7 mouse cellular contexts compared by ENCODE assay signal in the genomic region with DNA sequence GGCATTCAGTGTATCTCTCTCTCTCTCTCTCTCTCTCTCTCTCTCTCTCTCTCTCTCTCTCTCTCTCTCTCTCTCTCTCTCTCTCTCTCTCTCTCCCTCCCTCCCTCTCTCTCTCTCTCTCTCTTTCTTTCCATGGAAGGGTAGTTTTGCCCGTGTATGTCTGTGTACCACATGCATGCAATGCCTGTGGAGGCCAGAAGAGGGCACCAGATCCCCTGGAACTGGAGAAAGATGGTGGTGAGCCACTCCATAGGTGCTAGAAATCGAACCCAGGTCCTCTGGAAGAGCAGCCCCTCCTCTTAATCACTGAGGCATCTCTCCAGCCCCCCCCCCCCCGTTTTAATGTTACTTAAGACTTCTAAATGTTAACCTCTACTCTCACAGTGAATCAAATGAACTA. TPM values are rescaled to one million over a fixed set of nuclear protein-coding genes. Genes with fewer than 3 reads are reported as not detected.
DNase-seq lines count a peak whose midpoint lies in the region; ATAC-seq and TF ChIP-seq lines count a peak whose summit lies in the region.
"Not testable (repeated sequence)": the region's sequence is repeated elsewhere in the genome, so short reads cannot be mapped to it uniquely, and the experiment has no call there.

No protein-coding gene starts in this region.

- peak; percentile 28 for DNase-seq in CD4-positive, CD25-positive, alpha-beta regulatory T cell, adult 2 months (ENCODE audit: low read depth, low spot score)
- peak; percentile 39 for DNase-seq in R1 (ENCODE audit: low read depth, low spot score)
- DNase-seq in hindbrain, embryonic 11.5 days (ENCODE audit: low spot score), result peak; percentile 16
- DNase-seq in left cerebral cortex, adult 2 months (ENCODE audit: extremely low spot score in 1 of 2, low spot score in 2 of 2); lung, postnatal 0 days (ENCODE audit: low spot score); spleen, adult 2 months (ENCODE audit: low read depth in 1 of 2, low spot score in 2 of 2): not testable (repeated sequence)

- not testable (repeated sequence) for H3K36me3 ChIP-seq in hindbrain, embryonic 11.5 days (ENCODE audit: control insufficient read depth, insufficient read depth, low read length); lung, postnatal 0 days (ENCODE audit: insufficient read depth, low read length); spleen, adult 2 months (ENCODE audit: control insufficient read depth, insufficient read depth, low read length)

- not testable (repeated sequence) for TF ChIP-seq POLR2A in spleen, adult 2 months (IDR thresholded peaks at IDR 0.05; ENCODE audit: low read depth, low read length)

- H3K4me2 ChIP-seq in hindbrain, embryonic 11.5 days (replicated peaks; ENCODE audit: low read depth, low read length); lung, postnatal 0 days (replicated peaks; ENCODE audit: low read depth, low read length): not testable (repeated sequence)

- not testable (repeated sequence) for H3K9me3 ChIP-seq in hindbrain, embryonic 11.5 days (ENCODE audit: control insufficient read depth, low read length); lung, postnatal 0 days (ENCODE audit: low read length)

- peak; percentile 21 for TF ChIP-seq CTCF in left cerebral cortex, adult 2 months (IDR thresholded peaks at IDR 0.05)
- TF ChIP-seq CTCF in lung, postnatal 0 days (IDR thresholded peaks at IDR 0.05), result peak; percentile 65
- TF ChIP-seq CTCF in spleen, adult 2 months (IDR thresholded peaks at IDR 0.05; ENCODE audit: extremely low read depth, insufficient read depth, insufficient read length, insufficient replicate concordance), result peak; percentile 35; the same call in 1 of the 2 replicates

- H3K27ac ChIP-seq in hindbrain, embryonic 11.5 days (ENCODE audit: low read depth, low read length); left cerebral cortex, adult 2 months; lung, postnatal 0 days (ENCODE audit: low read length); spleen, adult 2 months (ENCODE audit: insufficient read depth, low read length): not testable (repeated sequence)

- not testable (repeated sequence) for H3K9ac ChIP-seq in hindbrain, embryonic 11.5 days (ENCODE audit: low read depth, low read length); lung, postnatal 0 days (replicated peaks; ENCODE audit: low read depth)

- not testable (repeated sequence) for H3K27me3 ChIP-seq in hindbrain, embryonic 11.5 days (ENCODE audit: control insufficient read depth, insufficient read depth, low read length); lung, postnatal 0 days (replicated peaks; ENCODE audit: insufficient read depth, low read length); spleen, adult 2 months (ENCODE audit: control insufficient read depth, insufficient read depth, low read length)

- not testable (repeated sequence) for TF ChIP-seq EP300 in lung, postnatal 0 days (IDR thresholded peaks at IDR 0.05)

- intact Hi-C loops in left cerebral cortex, adult 2 months (cut with DNase I), result not testable (repeated sequence)

- not testable (repeated sequence) for H3K4me1 ChIP-seq in hindbrain, embryonic 11.5 days (replicated peaks; ENCODE audit: control insufficient read depth, insufficient read depth, low read length); lung, postnatal 0 days (ENCODE audit: insufficient read depth, low read depth, low read length); spleen, adult 2 months (ENCODE audit: control insufficient read depth, insufficient read depth, insufficient read length)

- H3K4me3 ChIP-seq in hindbrain, embryonic 11.5 days (ENCODE audit: low read depth, low read length); left cerebral cortex, adult 2 months; lung, postnatal 0 days (ENCODE audit: low read depth, low read length); spleen, adult 2 months (ENCODE audit: extremely low read depth, insufficient read depth, insufficient read length): not testable (repeated sequence)

- ATAC-seq in common myeloid progenitor, adult 5-6 weeks (replicated peaks; ENCODE audit: low read depth, poor library complexity, severe bottlenecking), result 0 out of 2 replicates have a peak, but pooled peaks have one; percentile 32
- ATAC-seq in hindbrain, embryonic 11.5 days (ENCODE audit: low FRiP score); lung, postnatal 0 days: not testable (repeated sequence)

- WGBS in hindbrain, embryonic 11.5 days, result 33% methylated on average over 3 of the region's 3 CpGs
- 28% methylated on average over 3 of the region's 3 CpGs for WGBS in lung, postnatal 0 days
- WGBS in spleen, adult 2 months, result 31% methylated on average over 3 of the region's 3 CpGs

RNA-seq across cellular contexts. Expression of a gene that starts 39.1 kb away (rescaled TPM):
- 14.2 and 15.1 TPM in 2 replicates for total RNA-seq in common myeloid progenitor, adult 5-6 weeks (2017)
- polyA plus RNA-seq in hindbrain, embryonic 11.5 days (2014; fragmentation: Nextera tagmentation; extraction: Ambion mirVana), result 23.4 and 25.3 TPM in 2 replicates
- 10 to 100 TPM; 22.2 to 24.1 TPM for total RNA-seq in left cerebral cortex, adult 2 months (2021)
- polyA plus RNA-seq in lung, postnatal 0 days (2015; fragmentation: Nextera tagmentation; extraction: Ambion mirVana), result 7.2 and 9.0 TPM in 2 replicates
- 6.9 and 8.6 TPM in 2 replicates for polyA plus RNA-seq in spleen, adult 2 months (2012; rRNA removed)
